Mouse (Mus musculus): ENCODE results near the gene Figla. TPM values are rescaled to one million over a fixed set of nuclear protein-coding genes. Genes with fewer than 3 reads are reported as not detected.

Gene Figla
- polyA plus RNA-seq, 2 experiments: not detected

DNA sequence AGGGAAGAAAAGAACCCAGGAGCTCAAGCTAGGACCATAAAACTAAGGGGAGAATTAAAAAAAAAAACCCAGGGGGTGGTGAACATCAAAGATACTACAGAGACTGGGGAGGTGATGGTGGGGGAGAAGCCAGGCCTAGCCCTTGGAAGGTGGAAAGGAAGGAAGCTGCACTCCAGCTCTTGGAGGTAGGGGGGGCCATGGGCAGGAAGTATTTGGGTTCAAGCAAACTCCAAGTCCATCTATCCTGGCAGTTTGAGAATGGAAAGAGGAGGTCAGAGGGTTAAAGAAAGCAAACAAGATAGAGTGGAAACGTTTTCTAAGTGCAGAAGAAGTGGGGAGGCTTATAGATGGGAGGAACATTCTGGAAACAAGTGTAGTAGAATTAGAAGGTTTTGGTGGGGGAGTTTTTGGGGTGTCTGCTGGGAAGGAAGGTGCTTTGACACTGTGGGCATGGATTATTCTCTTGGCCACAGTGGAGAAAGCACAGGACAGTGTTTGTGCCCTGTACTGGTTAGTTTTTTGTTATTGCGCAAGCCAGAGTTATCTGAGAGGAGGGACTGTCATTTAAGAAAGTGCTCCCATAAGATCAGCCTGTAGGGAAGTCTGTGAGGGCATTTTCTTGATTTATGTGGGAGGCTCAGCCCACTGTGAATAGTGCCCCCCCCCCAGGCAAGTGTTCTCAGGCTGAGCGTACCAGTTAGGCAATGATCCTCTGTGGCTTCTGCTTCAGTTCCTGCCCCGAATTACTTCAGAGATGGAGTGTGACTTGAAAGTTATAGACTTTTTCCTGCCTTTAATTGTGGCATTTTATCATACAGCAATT, 3.7 kb downstream of the Figla start:
- Histone ChIP-seq H3K27ac (replicated peaks; ENCODE audit: low read depth, low read length) (no peak overlapping the region), H3K27me3 (ENCODE audit: control insufficient read depth, insufficient read depth, low read length) (no peaks in the 10 kb centered on the region), H3K4me3 (replicated peaks; ENCODE audit: low read length) (no peak overlapping the region), H3K9ac (ENCODE audit: low read depth, low read length, severe bottlenecking) (no peak overlapping the region), H3K36me3 (ENCODE audit: control insufficient read depth, insufficient read depth, low read length) (no peaks in the 10 kb centered on the region), H3K9me3 (ENCODE audit: control insufficient read depth, low read length) (no peaks in the 10 kb centered on the region), H3K4me2 (replicated peaks; ENCODE audit: low read depth, low read length, severe bottlenecking) (no peak overlapping the region), H3K4me1 (ENCODE audit: control insufficient read depth, insufficient read depth, low read length) (no peaks in the 10 kb centered on the region)
- TF ChIP-seq POLR2A (IDR thresholded peaks at IDR 0.05; ENCODE audit: borderline replicate concordance, extremely low read depth, insufficient read depth, insufficient read length): no peak
- ATAC-seq (ENCODE audit: low FRiP score, low read depth) (no peak), DNase-seq (ENCODE audit: low spot score) (no peak)
- WGBS: 59% methylated on average over 4 of the region's 4 CpGs

DNA sequence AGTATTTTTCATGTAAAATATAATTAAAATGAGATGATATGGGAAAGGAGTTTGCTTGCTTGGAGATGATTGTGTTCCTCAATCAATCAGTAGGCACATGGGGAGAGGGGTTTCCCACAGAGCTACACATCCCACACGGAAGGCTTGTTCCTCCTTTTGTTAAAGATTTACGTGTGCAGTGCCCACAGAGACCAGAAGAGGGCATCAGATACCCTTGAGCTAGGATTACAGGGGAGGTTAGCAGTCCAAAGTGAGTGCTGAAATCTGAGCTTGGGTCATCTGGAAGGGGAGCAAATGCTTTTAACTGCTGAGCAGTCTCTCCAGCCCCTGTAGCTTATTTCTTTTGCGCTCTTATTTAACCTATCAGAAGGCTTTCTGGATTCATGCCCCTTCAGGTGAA, 5.0 kb downstream of the Figla start:
- Histone ChIP-seq H3K9me3 (ENCODE audit: control insufficient read depth, low read length) (no peaks in the 10 kb centered on the region), H3K27me3 (ENCODE audit: control insufficient read depth, insufficient read depth, low read length) (no peaks in the 10 kb centered on the region), H3K27ac (replicated peaks; ENCODE audit: low read depth, low read length) (no peak overlapping the region), H3K4me1 (ENCODE audit: control insufficient read depth, insufficient read depth, low read length) (no peaks in the 10 kb centered on the region), H3K4me2 (replicated peaks; ENCODE audit: low read depth, low read length, severe bottlenecking) (no peak overlapping the region), H3K9ac (ENCODE audit: low read depth, low read length, severe bottlenecking) (no peak overlapping the region), H3K36me3 (ENCODE audit: control insufficient read depth, insufficient read depth, low read length) (no peaks in the 10 kb centered on the region), H3K4me3 (replicated peaks; ENCODE audit: low read length) (no peak overlapping the region)
- 21% methylated on average over 3 of the region's 3 CpGs for WGBS
- ATAC-seq (ENCODE audit: low FRiP score, low read depth) (no peak), DNase-seq (ENCODE audit: low spot score) (no peak)
- TF ChIP-seq POLR2A (IDR thresholded peaks at IDR 0.05; ENCODE audit: borderline replicate concordance, extremely low read depth, insufficient read depth, insufficient read length): no peak

- H3K4me2 ChIP-seq (replicated peaks; ENCODE audit: low read depth, low read length, severe bottlenecking): no peak overlapping the region
- no peaks in the 10 kb centered on the region for H3K4me1 ChIP-seq (ENCODE audit: control insufficient read depth, insufficient read depth, low read length)
- no peak for ATAC-seq (ENCODE audit: low FRiP score, low read depth)
- no peak overlapping the region for H3K9ac ChIP-seq (ENCODE audit: low read depth, low read length, severe bottlenecking)
- no peak for DNase-seq (ENCODE audit: low spot score)
- TF ChIP-seq POLR2A (IDR thresholded peaks at IDR 0.05; ENCODE audit: borderline replicate concordance, extremely low read depth, insufficient read depth, insufficient read length): no peak
- H3K27me3 ChIP-seq (ENCODE audit: control insufficient read depth, insufficient read depth, low read length): peaks cover 16% of the 10 kb centered on the region
- H3K9me3 ChIP-seq (ENCODE audit: control insufficient read depth, low read length): no peaks in the 10 kb centered on the region
- WGBS: 91% methylated on average over 8 of the region's 8 CpGs
- no peak overlapping the region for H3K27ac ChIP-seq (replicated peaks; ENCODE audit: low read depth, low read length)
- H3K4me3 ChIP-seq (replicated peaks; ENCODE audit: low read length): no peak overlapping the region
- H3K36me3 ChIP-seq (ENCODE audit: control insufficient read depth, insufficient read depth, low read length): no peaks in the 10 kb centered on the region
Measured at GRCm38 (mm10) chr6:86026632-86027292, 10.8 kb downstream of the Figla start.

GRCm38 (mm10) chr6:86028150-86028549, 12.2 kb downstream of the Figla start:
- Histone ChIP-seq H3K9me3 (ENCODE audit: control insufficient read depth, low read length) (no peaks in the 10 kb centered on the region), H3K4me3 (replicated peaks; ENCODE audit: low read length) (peak overlapping the region; percentile 50), H3K4me1 (ENCODE audit: control insufficient read depth, insufficient read depth, low read length) (no peaks in the 10 kb centered on the region), H3K36me3 (ENCODE audit: control insufficient read depth, insufficient read depth, low read length) (no peaks in the 10 kb centered on the region), H3K4me2 (replicated peaks; ENCODE audit: low read depth, low read length, severe bottlenecking) (peak overlapping the region; percentile 91), H3K27me3 (ENCODE audit: control insufficient read depth, insufficient read depth, low read length) (peaks cover 16% of the 10 kb centered on the region), H3K27ac (replicated peaks; ENCODE audit: low read depth, low read length) (no peak overlapping the region), H3K9ac (ENCODE audit: low read depth, low read length, severe bottlenecking) (peak overlapping the region; percentile 62; the same call in 1 of the 2 replicates)
- DNase-seq (ENCODE audit: low spot score) (no peak), ATAC-seq (ENCODE audit: low FRiP score, low read depth) (no peak)
- 63% methylated on average over 2 of the region's 2 CpGs for WGBS
- no peak for TF ChIP-seq POLR2A (IDR thresholded peaks at IDR 0.05; ENCODE audit: borderline replicate concordance, extremely low read depth, insufficient read depth, insufficient read length)

DNA sequence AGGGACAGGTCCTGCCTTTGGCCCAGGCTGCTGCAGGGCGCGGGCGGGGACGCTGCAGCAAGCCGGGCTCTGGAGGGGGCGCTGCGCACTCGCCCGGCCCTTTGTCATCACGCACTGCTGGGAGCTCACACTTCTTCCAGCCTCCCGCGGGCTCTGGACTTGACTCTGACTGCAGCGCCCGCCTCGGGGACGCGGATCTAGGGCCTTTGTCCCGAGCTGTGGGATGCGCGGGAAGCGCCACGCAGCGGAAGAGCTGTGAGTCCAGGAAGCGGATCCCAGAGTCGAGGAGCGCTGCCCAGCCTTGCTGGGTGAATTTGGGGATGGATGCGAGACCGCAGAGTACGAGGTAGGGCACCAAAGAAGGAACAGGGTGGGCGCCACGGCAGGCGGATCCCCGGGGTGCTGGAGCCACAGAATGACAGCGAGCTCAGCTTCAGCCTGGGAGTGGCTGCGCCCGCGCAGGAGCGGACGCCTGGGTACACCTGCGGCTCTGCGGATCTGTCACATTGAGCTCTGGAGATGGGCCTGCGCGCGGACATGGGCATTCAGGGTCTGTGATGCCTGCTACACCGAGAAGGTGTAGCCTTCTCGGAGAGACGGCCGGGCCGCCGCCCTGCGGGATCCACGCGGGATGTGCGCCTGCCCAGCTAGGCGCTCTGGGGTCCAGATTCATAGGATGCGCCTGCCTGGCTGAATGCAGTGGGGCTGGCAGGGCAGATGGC, 12.8 kb downstream of the Figla start, which contains the start of gene Add2:
Gene Add2 (plus strand): TSS at position 81 of the 722 bp plus-strand sequence.
- DNase-seq (ENCODE audit: low spot score) (peak; percentile 7), ATAC-seq (ENCODE audit: low FRiP score, low read depth) (peak; percentile 57; the same call in 1 of the 2 replicates)
- peaks cover 16% of the 10 kb centered on the region for H3K27me3 ChIP-seq (ENCODE audit: control insufficient read depth, insufficient read depth, low read length)
- no peak within 1 kb of the TSS for H3K27ac ChIP-seq (replicated peaks; ENCODE audit: low read depth, low read length)
- H3K36me3 ChIP-seq (ENCODE audit: control insufficient read depth, insufficient read depth, low read length): no peaks in the 10 kb centered on the region
- H3K9me3 ChIP-seq (ENCODE audit: control insufficient read depth, low read length): no peaks in the 10 kb centered on the region
- TF ChIP-seq POLR2A (IDR thresholded peaks at IDR 0.05; ENCODE audit: borderline replicate concordance, extremely low read depth, insufficient read depth, insufficient read length): no peak
- H3K4me2 ChIP-seq (replicated peaks; ENCODE audit: low read depth, low read length, severe bottlenecking): peak within 1 kb of the TSS; percentile 91
- peak within 1 kb of the TSS; percentile 50 for H3K4me3 ChIP-seq (replicated peaks; ENCODE audit: low read length)
- 1% methylated on average over 56 of the region's 56 CpGs for WGBS
- peak within 1 kb of the TSS; percentile 62 for H3K9ac ChIP-seq (ENCODE audit: low read depth, low read length, severe bottlenecking)
- H3K4me1 ChIP-seq (ENCODE audit: control insufficient read depth, insufficient read depth, low read length): no peaks in the 10 kb centered on the region
